Mouse (Mus musculus) liver, adult 2 months (tissue): ENCODE measurements around the gene Tbc1d19. TPM values are rescaled to one million over a fixed set of nuclear protein-coding genes. Genes with fewer than 3 reads are reported as not detected.

Source experiments
- DNase-seq: peaks from one replicate; pipeline ENCODE4 v3.0.0-alpha.2; 2011; ENCODE audit warnings: low read depth, low spot score; ENCODE audit errors: extremely low read depth
- H3K27ac ChIP-seq: fragments of 200-500 bp; replicated peaks from 2 replicates; pipeline ENCODE4 v1.5.1; 2012; ENCODE audit warnings: low read depth, mild to moderate bottlenecking, control low read depth, inconsistent platforms, low read length; ENCODE audit not compliant: insufficient read depth
- H3K27me3 ChIP-seq: fragments of 200-500 bp; 2 replicates; pipeline ENCODE4 v1.6.1; 2012; ENCODE audit warnings: mild to moderate bottlenecking, moderate library complexity, low read length, inconsistent platforms; ENCODE audit not compliant: control insufficient read depth, insufficient read depth
- H3K36me3 ChIP-seq: fragments of 200-500 bp; 2 replicates; pipeline ENCODE4 v1.6.1; 2012; ENCODE audit warnings: low read length, inconsistent platforms; ENCODE audit not compliant: control insufficient read depth, insufficient read depth
- H3K4me1 ChIP-seq: fragments of 200-500 bp; 2 replicates; pipeline ENCODE4 v1.6.1; 2011; ENCODE audit warnings: low read length; ENCODE audit not compliant: control insufficient read depth, insufficient read depth
- H3K4me3 ChIP-seq: fragments of 200-500 bp; 2 replicates; pipeline ENCODE4 v1.5.1; 2011; ENCODE audit warnings: low read depth, mild to moderate bottlenecking, control low read depth, low read length, moderate library complexity; ENCODE audit not compliant: insufficient read depth
- H3K79me2 ChIP-seq: fragments of 200-500 bp; 2 replicates; pipeline ENCODE4 v1.6.1; 2012; ENCODE audit warnings: inconsistent platforms, mild to moderate bottlenecking, low read length, moderate library complexity; ENCODE audit not compliant: control insufficient read depth, insufficient read depth
- H3K9ac ChIP-seq: fragments of 200-500 bp; 2 replicates; pipeline ENCODE4 v1.6.1; 2012; ENCODE audit warnings: low read depth, mild to moderate bottlenecking, control low read depth, inconsistent platforms, low read length
- CTCF ChIP-seq: fragments of 200-500 bp; IDR thresholded peaks from 2 replicates; pipeline ENCODE4 v1.5.1; 2011; ENCODE audit warnings: low read depth, low read length, control low read depth
- POLR2A ChIP-seq: fragments of 200-500 bp; IDR thresholded peaks from 2 replicates; pipeline ENCODE4 v1.6.1; 2011; ENCODE audit warnings: low read length, control low read depth; ENCODE audit not compliant: insufficient read depth; ENCODE audit errors: extremely low read depth
- WGBS: fragments of 180-500 bp; shearing (Covaris S2); methylation state at CpG from one replicate; pipeline ENCODE4 v1.1.7; 2018; 5-methylcytosine and 5-hydroxymethylcytosine counted together
- polyA plus RNA-seq: library from polyadenylated mRNA; depleted of rRNA; stranded (reverse); fragments of >200 nt; gene quantifications from 2 replicates; pipeline ENCODE4 v1.2.3, GENCODE M21; 2012
- total RNA-seq: library from RNA; depleted of rRNA; stranded (reverse); fragments of >200 nt; gene quantifications from 2 replicates; pipeline ENCODE4 v1.2.3, GENCODE M21; 2014

Gene Tbc1d19
- total and polyA plus RNA-seq, 2 experiments = 1.2 to 6.9 TPM

DNA sequence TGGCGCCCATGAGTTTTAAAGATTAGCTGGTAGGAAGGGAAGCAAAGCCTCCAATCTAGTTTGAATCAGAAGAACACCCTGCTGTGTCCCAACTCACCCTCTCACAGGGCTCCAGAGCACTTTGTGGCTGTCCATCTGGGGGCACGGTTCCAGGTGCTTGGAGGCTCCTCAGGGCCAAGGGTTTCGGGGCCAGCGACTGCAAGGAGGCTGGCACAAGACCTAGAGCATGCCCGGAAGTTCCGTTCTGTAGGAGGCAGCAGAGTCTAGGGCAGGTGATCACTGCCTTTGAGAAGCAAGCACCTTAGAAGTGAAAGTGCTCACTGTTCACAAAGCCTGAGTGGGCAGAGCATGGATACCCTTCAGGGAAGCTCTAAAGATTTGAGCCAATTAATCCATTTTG lies 120.4 kb downstream of the Tbc1d19 start:
- no peak for DNase-seq
- no peaks in the 10 kb centered on the region for H3K79me2 ChIP-seq
- H3K9ac ChIP-seq = no peak overlapping the region
- 84% methylated on average over 6 of the region's 6 CpGs for WGBS
- H3K27ac ChIP-seq = peak overlapping the region; percentile 8; the same call in 1 of the 2 replicates
- no peaks in the 10 kb centered on the region for H3K36me3 ChIP-seq
- no peak overlapping the region for H3K4me3 ChIP-seq
- no peaks in the 10 kb centered on the region for H3K4me1 ChIP-seq
- TF ChIP-seq CTCF = no peak
- no peak for TF ChIP-seq POLR2A
- no peaks in the 10 kb centered on the region for H3K27me3 ChIP-seq

DNA sequence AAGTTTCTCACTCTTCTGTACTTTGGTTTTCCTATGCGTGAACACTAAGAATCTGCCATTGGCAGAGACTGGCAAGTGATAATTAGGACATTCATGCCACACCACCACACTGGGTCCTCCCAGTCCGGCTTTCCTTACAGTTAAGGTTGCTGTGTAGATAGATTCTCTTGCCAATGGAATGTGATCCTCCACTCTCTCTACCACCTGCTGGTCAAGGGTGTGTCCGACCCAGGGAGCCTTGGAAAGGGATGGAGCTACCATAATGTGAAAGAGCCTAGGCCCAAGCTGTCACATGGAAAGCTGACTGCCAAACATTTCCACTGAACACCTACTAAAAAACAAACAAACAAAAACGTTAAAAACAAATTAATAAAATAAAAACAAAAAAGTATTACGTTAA lies 121.6 kb downstream of the Tbc1d19 start:
- DNase-seq = no peak
- H3K4me1 ChIP-seq = no peaks in the 10 kb centered on the region
- H3K27ac ChIP-seq = no peak overlapping the region
- TF ChIP-seq CTCF = no peak
- no peak for TF ChIP-seq POLR2A
- H3K27me3 ChIP-seq = no peaks in the 10 kb centered on the region
- no peaks in the 10 kb centered on the region for H3K36me3 ChIP-seq
- H3K79me2 ChIP-seq = no peaks in the 10 kb centered on the region
- no peak overlapping the region for H3K4me3 ChIP-seq
- WGBS = 88% methylated on average over 5 of the region's 5 CpGs
- H3K9ac ChIP-seq = no peak overlapping the region

DNA sequence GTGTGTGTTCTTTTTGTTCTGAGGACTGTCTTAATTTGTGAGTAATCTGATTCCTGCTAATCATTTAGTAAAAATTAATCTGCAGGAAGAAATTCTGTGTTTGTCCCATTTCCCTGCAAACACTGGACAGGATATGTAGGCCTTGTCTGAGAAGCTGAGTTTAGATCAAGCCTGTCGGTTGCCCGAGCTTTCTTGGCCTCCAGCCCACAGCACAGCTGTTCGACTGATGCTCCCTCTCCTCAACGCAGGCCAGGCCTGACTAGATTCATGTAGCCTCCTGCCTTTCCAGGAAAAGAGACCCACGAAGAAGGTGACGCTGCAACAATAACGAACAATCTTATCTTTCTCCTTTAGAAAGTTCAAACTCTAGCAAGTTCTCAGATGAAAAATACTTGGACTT lies 124.2 kb downstream of the Tbc1d19 start:
- Histone ChIP-seq H3K27ac (no peak overlapping the region), H3K9ac (no peak overlapping the region), H3K79me2 (no peaks in the 10 kb centered on the region), H3K4me1 (peaks cover 3% of the 10 kb centered on the region; the same call in 1 of the 2 replicates), H3K36me3 (no peaks in the 10 kb centered on the region), H3K27me3 (no peaks in the 10 kb centered on the region), H3K4me3 (no peak overlapping the region)
- no peak for TF ChIP-seq CTCF
- TF ChIP-seq POLR2A = no peak
- DNase-seq = peak; percentile 25
- WGBS = 69% methylated on average over 7 of the region's 7 CpGs

DNA sequence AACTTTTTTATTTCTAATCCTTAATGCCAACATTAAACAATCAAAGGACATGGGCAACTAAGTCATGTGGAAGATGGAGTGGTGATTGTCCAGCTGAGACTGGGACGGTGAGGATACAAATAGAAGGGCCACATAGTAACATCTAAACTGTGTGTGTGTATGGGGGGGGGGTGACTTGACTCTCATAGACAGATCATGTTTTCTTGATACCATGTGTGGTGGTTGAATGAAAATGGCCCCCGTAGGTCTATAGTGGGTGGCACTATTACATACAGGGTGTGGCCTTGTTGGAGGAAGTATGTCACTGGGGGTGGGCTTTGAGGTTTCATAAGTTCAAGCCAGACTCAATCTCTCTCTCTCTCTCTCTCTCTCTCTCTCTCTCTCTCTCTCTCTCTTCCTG lies 124.6 kb downstream of the Tbc1d19 start:
- WGBS = 95% methylated on average over 2 of the region's 2 CpGs
- Histone ChIP-seq H3K4me3 (no peak overlapping the region), H3K27me3 (no peaks in the 10 kb centered on the region), H3K79me2 (no peaks in the 10 kb centered on the region), H3K36me3 (no peaks in the 10 kb centered on the region), H3K27ac (no peak overlapping the region), H3K9ac (no peak overlapping the region), H3K4me1 (peaks cover 3% of the 10 kb centered on the region; the same call in 1 of the 2 replicates)
- no peak for DNase-seq
- TF ChIP-seq CTCF (no peak), POLR2A (no peak)

DNA sequence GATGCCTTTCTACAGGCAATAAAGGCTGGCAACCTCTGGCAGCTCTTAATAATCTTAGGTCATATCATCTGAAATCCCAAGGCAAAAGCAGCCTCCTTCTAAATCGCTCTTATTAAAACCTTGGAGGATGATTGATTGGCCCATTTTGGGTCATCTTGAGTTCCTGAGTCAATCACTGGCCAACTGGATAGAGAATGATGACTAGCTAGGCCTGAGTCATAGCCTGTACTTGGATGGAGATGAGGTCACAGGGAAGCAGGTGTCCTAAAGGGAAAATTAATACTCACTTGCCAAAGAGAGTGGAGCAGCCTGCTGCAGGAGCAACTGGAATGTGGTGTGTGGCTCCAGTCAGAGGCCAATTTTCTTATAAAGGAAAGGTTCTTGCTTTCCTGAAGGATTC lies 125.4 kb downstream of the Tbc1d19 start:
- no peaks in the 10 kb centered on the region for H3K79me2 ChIP-seq
- H3K27ac ChIP-seq = no peak overlapping the region
- H3K9ac ChIP-seq = no peak overlapping the region
- 98% methylated on average over 1 of the region's 1 CpGs for WGBS
- H3K27me3 ChIP-seq = no peaks in the 10 kb centered on the region
- no peaks in the 10 kb centered on the region for H3K36me3 ChIP-seq
- peaks cover 3% of the 10 kb centered on the region; the same call in 1 of the 2 replicates for H3K4me1 ChIP-seq
- DNase-seq = no peak
- H3K4me3 ChIP-seq = no peak overlapping the region
- TF ChIP-seq POLR2A (no peak), CTCF (no peak)

DNA sequence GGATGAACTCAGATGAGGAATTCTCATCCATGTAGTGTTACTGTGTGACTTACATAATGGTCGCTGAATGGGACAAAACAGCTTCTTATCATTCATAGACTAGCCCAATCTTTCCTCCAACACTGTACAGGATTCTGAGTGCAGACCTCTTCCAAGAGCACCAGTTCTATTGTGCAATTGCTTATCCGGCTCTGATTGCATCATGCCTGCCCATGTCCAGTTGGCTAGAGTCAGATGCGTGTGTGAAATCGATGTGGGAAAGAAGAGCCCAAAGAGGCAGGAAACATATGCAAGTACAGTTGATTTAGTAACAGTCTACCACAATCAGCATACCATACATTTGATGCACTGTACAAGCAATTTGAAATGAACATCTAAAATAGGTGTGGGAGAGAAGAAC lies 127.8 kb downstream of the Tbc1d19 start:
- TF ChIP-seq POLR2A = no peak
- no peak for TF ChIP-seq CTCF
- peak; percentile 98 for DNase-seq
- Histone ChIP-seq H3K36me3 (no peaks in the 10 kb centered on the region), H3K4me1 (peaks cover 3% of the 10 kb centered on the region; the same call in 1 of the 2 replicates), H3K79me2 (no peaks in the 10 kb centered on the region), H3K9ac (no peak overlapping the region), H3K4me3 (no peak overlapping the region), H3K27ac (no peak overlapping the region), H3K27me3 (no peaks in the 10 kb centered on the region)
- WGBS = 6% methylated on average over 4 of the region's 4 CpGs
